Mouse (Mus musculus): ENCODE measurements around the gene Tc2n.

DNA sequence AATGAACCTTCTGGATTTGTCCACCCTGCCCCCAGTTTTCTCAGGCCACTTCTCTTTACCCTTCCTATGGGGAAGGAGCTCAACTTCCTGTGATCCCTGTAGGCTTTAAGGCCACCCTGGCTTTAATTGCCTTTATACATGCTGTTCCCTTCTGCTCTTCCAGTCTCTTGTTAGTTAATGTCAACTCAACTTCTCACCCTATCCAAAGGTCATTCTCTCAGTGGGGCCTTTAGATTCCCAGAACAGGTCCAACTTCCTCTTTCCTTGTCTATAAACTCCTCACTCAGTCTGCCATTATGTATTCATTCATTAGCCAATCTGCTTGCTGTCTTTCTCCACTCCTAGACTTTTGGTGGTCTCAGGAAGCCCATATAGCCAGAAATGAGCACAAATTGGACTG, 40.4 kb upstream of the Tc2n start:
- TF ChIP-seq CTCF (IDR thresholded peaks at IDR 0.05; ENCODE audit: extremely low read depth, insufficient read length, insufficient replicate concordance, low read depth, low read length) (no peak), POLR2A (IDR thresholded peaks at IDR 0.05; ENCODE audit: low read depth, low read length) (no peak)
